Mouse (Mus musculus) liver, postnatal 0 days (tissue): ENCODE measurements at regions not wholly inside any gene's neighbourhood (a gene's known extent, or its start where the extent isn't known, plus 50 kb on each side); places are given as distances from the start of the nearest gene placed in this dataset.

Experiments used
- ATAC-seq: fragments of 200-750 bp; cut with Nextera tagmentation; 2 replicates; pipeline ENCODE4 v1.8.0; 2017; ENCODE audit warnings: mild to moderate bottlenecking, moderate library complexity
- DNase-seq: peaks from one replicate; pipeline ENCODE4 v3.0.0-alpha.2; 2016
- H3K27ac ChIP-seq: fragments of 300-500 bp; sonication (generic); 2 replicates; pipeline ENCODE4 v1.5.1; 2014; ENCODE audit warnings: antibody characterized with exemption, moderate library complexity, mild to moderate bottlenecking, low read depth
- H3K27me3 ChIP-seq: fragments of 300-500 bp; sonication (generic); 2 replicates; pipeline ENCODE4 v1.6.1; 2014; ENCODE audit warnings: low read length, control low read depth, mixed read lengths; ENCODE audit not compliant: insufficient read depth
- H3K36me3 ChIP-seq: fragments of 300-500 bp; sonication (generic); replicated peaks from 2 replicates; pipeline ENCODE4 v1.6.1; 2014; ENCODE audit warnings: mild to moderate bottlenecking, control low read depth, low read length, moderate library complexity, mixed read lengths; ENCODE audit not compliant: insufficient read depth
- H3K4me1 ChIP-seq: fragments of 300-500 bp; sonication (generic); 2 replicates; pipeline ENCODE4 v1.6.1; 2014; ENCODE audit warnings: antibody characterized with exemption, mild to moderate bottlenecking, control low read depth; ENCODE audit not compliant: insufficient read depth
- H3K4me2 ChIP-seq: fragments of 300-500 bp; sonication (generic); 2 replicates; pipeline ENCODE4 v1.6.1; 2014; ENCODE audit warnings: low read depth, mild to moderate bottlenecking, low read length, moderate library complexity, mixed read lengths
- H3K4me3 ChIP-seq: fragments of 300-500 bp; sonication (generic); 2 replicates; pipeline ENCODE4 v1.5.1; 2014; ENCODE audit warnings: low read depth, low read length
- H3K9ac ChIP-seq: fragments of 300-500 bp; sonication (generic); replicated peaks from 2 replicates; pipeline ENCODE4 v1.6.1; 2014; ENCODE audit warnings: mild to moderate bottlenecking, moderate library complexity
- H3K9me3 ChIP-seq: fragments of 300-500 bp; sonication (generic); 2 replicates; pipeline ENCODE4 v1.6.1; 2016; ENCODE audit warnings: mild to moderate bottlenecking, control low read depth, low read length, mixed read lengths
- CTCF ChIP-seq: sonication (generic); IDR thresholded peaks from 2 replicates; pipeline ENCODE4 v1.5.1; 2016; ENCODE audit warnings: antibody characterized with exemption, low read depth
- EP300 ChIP-seq: IDR thresholded peaks from 2 replicates; pipeline ENCODE4 v1.6.1; 2016; ENCODE audit warnings: antibody characterized with exemption, low read depth, mild to moderate bottlenecking
- WGBS: fragments of 180-500 bp; shearing (Covaris S2); extraction: QIAGEN DNeasy Blood & Tissue Kit; methylation state at CpG from one replicate; pipeline ENCODE4 v1.1.7; 2014; ENCODE audit not compliant: insufficient replicate concordance; 5-methylcytosine and 5-hydroxymethylcytosine counted together

- peaks cover 2% of the 10 kb centered on the region; the same call in 1 of the 2 replicates for H3K27me3 ChIP-seq
- no peak for ATAC-seq
- WGBS = 36% methylated on average over 9 of the region's 9 CpGs
- H3K27ac ChIP-seq = no peak overlapping the region
- peak; percentile 47 for DNase-seq
- no peaks in the 10 kb centered on the region for H3K36me3 ChIP-seq
- H3K4me2 ChIP-seq = no peak overlapping the region
- H3K9ac ChIP-seq = no peak overlapping the region
- no peak for TF ChIP-seq CTCF
- no peak for TF ChIP-seq EP300
- no peaks in the 10 kb centered on the region for H3K9me3 ChIP-seq
- no peak overlapping the region for H3K4me3 ChIP-seq
- H3K4me1 ChIP-seq = no peaks in the 10 kb centered on the region
Measured at GRCm38 (mm10) chr12:73449069-73449468, 97.1 kb downstream of the Tmem30b start.

- no peaks in the 10 kb centered on the region for H3K36me3 ChIP-seq
- ATAC-seq (no peak), DNase-seq (no peak)
- H3K4me3 ChIP-seq = no peak overlapping the region
- WGBS = 48% methylated on average over 10 of the region's 10 CpGs
- H3K4me2 ChIP-seq = no peak overlapping the region
- no peaks in the 10 kb centered on the region for H3K9me3 ChIP-seq
- peaks cover 2% of the 10 kb centered on the region; the same call in 1 of the 2 replicates for H3K27me3 ChIP-seq
- no peak for TF ChIP-seq CTCF
- no peak for TF ChIP-seq EP300
- H3K27ac ChIP-seq = no peak overlapping the region
- no peaks in the 10 kb centered on the region for H3K4me1 ChIP-seq
- no peak overlapping the region for H3K9ac ChIP-seq
Measured at GRCm38 (mm10) chr12:73448388-73448965, 97.7 kb downstream of the Tmem30b start.

GRCm38 (mm10) chr12:73447172-73447571 lies 99.0 kb downstream of the Tmem30b start:
- no peak for DNase-seq
- TF ChIP-seq EP300 = no peak
- no peak for TF ChIP-seq CTCF
- Histone ChIP-seq H3K4me2 (no peak overlapping the region), H3K27ac (no peak overlapping the region), H3K27me3 (peaks cover 2% of the 10 kb centered on the region; the same call in 1 of the 2 replicates), H3K4me1 (no peaks in the 10 kb centered on the region), H3K9me3 (no peaks in the 10 kb centered on the region), H3K9ac (no peak overlapping the region), H3K4me3 (no peak overlapping the region), H3K36me3 (no peaks in the 10 kb centered on the region)
- WGBS = 77% methylated on average over 6 of the region's 6 CpGs
- ATAC-seq = no peak

GRCm38 (mm10) chr12:73446148-73446547 lies 100.0 kb downstream of the Tmem30b start:
- Histone ChIP-seq H3K4me3 (no peak overlapping the region), H3K36me3 (no peaks in the 10 kb centered on the region), H3K27me3 (peaks cover 2% of the 10 kb centered on the region; the same call in 1 of the 2 replicates), H3K9me3 (no peaks in the 10 kb centered on the region), H3K4me2 (no peak overlapping the region), H3K4me1 (no peaks in the 10 kb centered on the region), H3K9ac (no peak overlapping the region), H3K27ac (no peak overlapping the region)
- DNase-seq = no peak
- TF ChIP-seq EP300 (no peak), CTCF (no peak)
- 37% methylated on average over 7 of the region's 7 CpGs for WGBS
- ATAC-seq = no peak

GRCm38 (mm10) chr12:73445562-73445961 lies 100.6 kb downstream of the Tmem30b start:
- H3K9ac ChIP-seq = no peak overlapping the region
- 66% methylated on average over 10 of the region's 10 CpGs for WGBS
- H3K27ac ChIP-seq = no peak overlapping the region
- no peaks in the 10 kb centered on the region for H3K36me3 ChIP-seq
- peak overlapping the region; percentile 38 for H3K4me2 ChIP-seq
- H3K4me1 ChIP-seq = no peaks in the 10 kb centered on the region
- H3K4me3 ChIP-seq = no peak overlapping the region
- H3K9me3 ChIP-seq = no peaks in the 10 kb centered on the region
- ATAC-seq = no peak
- DNase-seq = no peak
- TF ChIP-seq EP300 = no peak
- no peak for TF ChIP-seq CTCF
- H3K27me3 ChIP-seq = peaks cover 1% of the 10 kb centered on the region; the same call in 1 of the 2 replicates

GRCm38 (mm10) chr12:73445128-73445527 lies 101.1 kb downstream of the Tmem30b start:
- H3K4me2 ChIP-seq = peak overlapping the region; percentile 38
- TF ChIP-seq EP300 (no peak), CTCF (no peak)

More at GRCm38 (mm10) chr12:73445128-73445527, 101.1 kb downstream of the Tmem30b start:
- Histone ChIP-seq H3K4me1 (no peaks in the 10 kb centered on the region), H3K9ac (no peak overlapping the region), H3K27ac (no peak overlapping the region), H3K9me3 (no peaks in the 10 kb centered on the region), H3K36me3 (no peaks in the 10 kb centered on the region), H3K27me3 (no peaks in the 10 kb centered on the region; the same call in 1 of the 2 replicates), H3K4me3 (no peak overlapping the region)
- ATAC-seq (no peak), DNase-seq (no peak)
- WGBS = 37% methylated on average over 10 of the region's 10 CpGs
